Mouse (Mus musculus): ENCODE measurements around the gene Sec16b.

DNA sequence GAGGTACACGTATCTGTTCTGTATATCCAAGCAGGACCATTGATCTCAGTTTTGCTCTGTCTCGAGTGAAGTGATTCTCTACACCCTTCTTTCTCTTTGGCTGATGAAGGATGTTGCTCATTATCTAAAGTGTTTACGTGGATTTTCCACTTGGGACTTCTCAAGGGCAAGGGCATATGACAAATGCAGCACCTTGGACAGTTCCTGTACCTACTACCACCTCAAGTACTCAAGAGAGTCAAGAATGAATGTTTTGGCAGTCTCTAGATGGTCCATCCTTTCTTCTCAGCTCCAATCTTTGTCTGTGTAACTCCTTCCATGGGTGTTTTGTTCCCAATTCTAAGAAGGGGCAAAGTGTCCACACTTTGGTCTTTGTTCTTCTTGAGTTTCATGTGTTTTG is 68.8 kb downstream of the Sec16b start:
- no peak for TF ChIP-seq CTCF (IDR thresholded peaks at IDR 0.05; ENCODE audit: borderline replicate concordance, control insufficient read depth, extremely low read depth, insufficient read depth, low read length, poor library complexity)
- TF ChIP-seq POLR2A (IDR thresholded peaks at IDR 0.05; ENCODE audit: control insufficient read depth, extremely low read depth, insufficient read depth, low read length, poor library complexity): no peak
